Mouse (Mus musculus) ES-E14 (cell line): Measurements from ENCODE around the gene Tcte2.

Experiments used
- CHD2 ChIP-seq: IDR thresholded peaks from 2 replicates; pipeline ENCODE4 v1.6.1; 2014; ENCODE audit warnings: mild to moderate bottlenecking, low read depth, low read length, inconsistent platforms
- HCFC1 ChIP-seq: IDR thresholded peaks from 2 replicates; pipeline ENCODE4 v1.6.1; 2012; ENCODE audit warnings: low read length, inconsistent platforms, borderline replicate concordance; ENCODE audit not compliant: insufficient read depth
- MAFK ChIP-seq: IDR thresholded peaks from 2 replicates; pipeline ENCODE4 v1.6.1; 2014; ENCODE audit warnings: mild to moderate bottlenecking, low read depth, low read length, inconsistent platforms; ENCODE audit not compliant: insufficient read depth
- ZC3H11A ChIP-seq: IDR thresholded peaks from 2 replicates; pipeline ENCODE4 v1.6.1; 2012; ENCODE audit warnings: low read depth, mild to moderate bottlenecking, inconsistent platforms, low read length, borderline replicate concordance
- ZNF384 ChIP-seq: IDR thresholded peaks from 2 replicates; pipeline ENCODE4 v1.6.1; 2012; ENCODE audit warnings: low read depth, low read length, inconsistent platforms

DNA sequence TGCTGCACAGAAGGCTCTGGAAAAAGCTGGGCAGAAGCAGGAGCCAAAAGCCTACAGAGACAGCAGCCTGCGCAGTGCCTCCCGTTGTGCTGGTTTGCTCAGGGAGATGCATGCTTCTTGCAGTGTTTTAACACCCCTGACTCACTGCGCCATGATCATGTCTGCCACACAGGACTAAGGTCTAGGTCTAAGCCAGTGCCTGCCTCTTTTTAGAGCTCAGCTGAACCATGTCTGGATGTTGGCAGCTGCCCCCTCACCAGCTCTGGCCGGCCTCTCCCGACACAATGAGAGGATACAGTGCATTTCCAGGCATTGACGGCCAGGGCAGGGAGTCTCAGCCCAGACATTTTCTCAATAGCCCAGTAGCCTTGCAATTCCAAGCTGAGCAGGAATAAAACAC lies 24.3 kb downstream of the Tcte2 start:
- TF ChIP-seq HCFC1 (no peak), ZC3H11A (no peak), MAFK (no peak), ZNF384 (no peak), CHD2 (no peak)
